Mouse (Mus musculus) WW6 (cell line): Measurements from ENCODE around the gene Cylc1.

Experiments
- DNase-seq: peaks from one replicate; pipeline ENCODE4 v3.0.0-alpha.2; 2013; ENCODE audit warnings: low read depth, low spot score

Cylc1 gene

GRCm38 (mm10) chrX:111110118-111110517, at the start of gene Cylc1:
TSS of gene Cylc1 (plus strand) at chrX:111110418.
- DNase-seq = no peak

- no peak for DNase-seq
These were observed 31.5 kb upstream of the Cylc1 start for GRCm38 (mm10) chrX:111078680-111079079.

- no peak for DNase-seq
These were observed 57.8 kb downstream of the Cylc1 start, which contains the start of gene Gm10112 for GRCm38 (mm10) chrX:111168040-111168439. TSS of gene Gm10112 (plus strand) at chrX:111168340.
